Mouse (Mus musculus) liver, postnatal 0 days (tissue): Measurements from ENCODE around the gene Hoxc11. TPM values are rescaled to one million over a fixed set of nuclear protein-coding genes. Genes with fewer than 3 reads are reported as not detected.

ENCODE experiments used
- ATAC-seq: fragments of 200-750 bp; cut with Nextera tagmentation; 2 replicates; pipeline ENCODE4 v1.8.0; 2017; ENCODE audit warnings: mild to moderate bottlenecking, moderate library complexity
- DNase-seq: peaks from one replicate; pipeline ENCODE4 v3.0.0-alpha.2; 2016
- H3K27ac ChIP-seq: fragments of 300-500 bp; sonication (generic); 2 replicates; pipeline ENCODE4 v1.5.1; 2014; ENCODE audit warnings: antibody characterized with exemption, moderate library complexity, mild to moderate bottlenecking, low read depth
- H3K27me3 ChIP-seq: fragments of 300-500 bp; sonication (generic); 2 replicates; pipeline ENCODE4 v1.6.1; 2014; ENCODE audit warnings: low read length, control low read depth, mixed read lengths; ENCODE audit not compliant: insufficient read depth
- H3K36me3 ChIP-seq: fragments of 300-500 bp; sonication (generic); replicated peaks from 2 replicates; pipeline ENCODE4 v1.6.1; 2014; ENCODE audit warnings: mild to moderate bottlenecking, control low read depth, low read length, moderate library complexity, mixed read lengths; ENCODE audit not compliant: insufficient read depth
- H3K4me1 ChIP-seq: fragments of 300-500 bp; sonication (generic); 2 replicates; pipeline ENCODE4 v1.6.1; 2014; ENCODE audit warnings: antibody characterized with exemption, mild to moderate bottlenecking, control low read depth; ENCODE audit not compliant: insufficient read depth
- H3K4me2 ChIP-seq: fragments of 300-500 bp; sonication (generic); 2 replicates; pipeline ENCODE4 v1.6.1; 2014; ENCODE audit warnings: low read depth, mild to moderate bottlenecking, low read length, moderate library complexity, mixed read lengths
- H3K4me3 ChIP-seq: fragments of 300-500 bp; sonication (generic); 2 replicates; pipeline ENCODE4 v1.5.1; 2014; ENCODE audit warnings: low read depth, low read length
- H3K9ac ChIP-seq: fragments of 300-500 bp; sonication (generic); replicated peaks from 2 replicates; pipeline ENCODE4 v1.6.1; 2014; ENCODE audit warnings: mild to moderate bottlenecking, moderate library complexity
- H3K9me3 ChIP-seq: fragments of 300-500 bp; sonication (generic); 2 replicates; pipeline ENCODE4 v1.6.1; 2016; ENCODE audit warnings: mild to moderate bottlenecking, control low read depth, low read length, mixed read lengths
- CTCF ChIP-seq: sonication (generic); IDR thresholded peaks from 2 replicates; pipeline ENCODE4 v1.5.1; 2016; ENCODE audit warnings: antibody characterized with exemption, low read depth
- EP300 ChIP-seq: IDR thresholded peaks from 2 replicates; pipeline ENCODE4 v1.6.1; 2016; ENCODE audit warnings: antibody characterized with exemption, low read depth, mild to moderate bottlenecking
- WGBS: fragments of 180-500 bp; shearing (Covaris S2); extraction: QIAGEN DNeasy Blood & Tissue Kit; methylation state at CpG from one replicate; pipeline ENCODE4 v1.1.7; 2014; ENCODE audit not compliant: insufficient replicate concordance; 5-methylcytosine and 5-hydroxymethylcytosine counted together
- polyA plus RNA-seq: library from polyadenylated mRNA; unstranded; fragments of >200 nt; fragmentation: Nextera tagmentation; extraction: Ambion mirVana; gene quantifications from 2 replicates; pipeline ENCODE4 v1.2.1, GENCODE M21; 2015

Hoxc11 gene
- polyA plus RNA-seq, 1 experiment from 2014 or later, result not detected

DNA sequence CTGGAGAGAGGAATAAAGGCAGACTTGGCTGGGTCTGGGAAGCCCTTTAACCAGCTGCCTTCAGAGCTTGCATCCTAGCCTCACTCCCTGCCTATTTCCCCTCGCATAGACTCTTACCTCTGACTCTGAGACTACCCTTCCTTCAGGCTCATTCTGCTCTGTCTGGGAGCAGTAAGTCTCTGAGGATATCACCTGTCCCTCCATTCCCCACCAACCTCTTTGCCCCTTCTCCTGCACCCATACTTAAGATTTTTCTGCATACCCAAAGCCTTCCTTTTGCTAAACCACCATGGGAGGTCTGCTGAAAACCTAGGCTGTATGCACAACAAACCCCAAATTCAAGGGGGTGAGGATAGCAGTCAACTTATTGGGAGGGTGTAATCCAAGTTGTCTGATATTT, 25.7 kb downstream of the Hoxc11 start:
- DNase-seq (no peak), ATAC-seq (no peak)
- Histone ChIP-seq H3K36me3 (no peaks in the 10 kb centered on the region), H3K27ac (no peak overlapping the region), H3K4me1 (peaks cover 13% of the 10 kb centered on the region), H3K4me3 (no peak overlapping the region), H3K9ac (no peak overlapping the region), H3K27me3 (peaks cover 98% of the 10 kb centered on the region), H3K9me3 (no peaks in the 10 kb centered on the region), H3K4me2 (no peak overlapping the region)
- WGBS, result 22% methylated on average over 1 of the region's 1 CpGs
- TF ChIP-seq EP300 (no peak), CTCF (no peak)

- 11% methylated on average over 11 of the region's 11 CpGs for WGBS
- peaks cover 13% of the 10 kb centered on the region for H3K4me1 ChIP-seq
- no peaks in the 10 kb centered on the region for H3K36me3 ChIP-seq
- H3K27ac ChIP-seq, result no peak overlapping the region
- DNase-seq (no peak), ATAC-seq (no peak)
- TF ChIP-seq EP300 (no peak), CTCF (no peak)
- no peak overlapping the region for H3K9ac ChIP-seq
- H3K4me2 ChIP-seq, result no peak overlapping the region
- no peak overlapping the region for H3K4me3 ChIP-seq
- peaks cover 98% of the 10 kb centered on the region for H3K27me3 ChIP-seq
- H3K9me3 ChIP-seq, result no peaks in the 10 kb centered on the region
Measured at GRCm38 (mm10) chr15:102980352-102980751, 26.1 kb downstream of the Hoxc11 start.

GRCm38 (mm10) chr15:102980912-102981311, 26.7 kb downstream of the Hoxc11 start:
- no peak for ATAC-seq
- no peaks in the 10 kb centered on the region for H3K36me3 ChIP-seq
- peaks cover 13% of the 10 kb centered on the region for H3K4me1 ChIP-seq
- no peak overlapping the region for H3K4me2 ChIP-seq
- no peak for DNase-seq
- H3K9me3 ChIP-seq, result no peaks in the 10 kb centered on the region
- H3K4me3 ChIP-seq, result no peak overlapping the region
- peaks cover 98% of the 10 kb centered on the region for H3K27me3 ChIP-seq
- TF ChIP-seq CTCF, result no peak
- TF ChIP-seq EP300, result no peak
- H3K9ac ChIP-seq, result no peak overlapping the region
- no peak overlapping the region for H3K27ac ChIP-seq
- WGBS, result 0% methylated on average over 14 of the region's 14 CpGs

DNA sequence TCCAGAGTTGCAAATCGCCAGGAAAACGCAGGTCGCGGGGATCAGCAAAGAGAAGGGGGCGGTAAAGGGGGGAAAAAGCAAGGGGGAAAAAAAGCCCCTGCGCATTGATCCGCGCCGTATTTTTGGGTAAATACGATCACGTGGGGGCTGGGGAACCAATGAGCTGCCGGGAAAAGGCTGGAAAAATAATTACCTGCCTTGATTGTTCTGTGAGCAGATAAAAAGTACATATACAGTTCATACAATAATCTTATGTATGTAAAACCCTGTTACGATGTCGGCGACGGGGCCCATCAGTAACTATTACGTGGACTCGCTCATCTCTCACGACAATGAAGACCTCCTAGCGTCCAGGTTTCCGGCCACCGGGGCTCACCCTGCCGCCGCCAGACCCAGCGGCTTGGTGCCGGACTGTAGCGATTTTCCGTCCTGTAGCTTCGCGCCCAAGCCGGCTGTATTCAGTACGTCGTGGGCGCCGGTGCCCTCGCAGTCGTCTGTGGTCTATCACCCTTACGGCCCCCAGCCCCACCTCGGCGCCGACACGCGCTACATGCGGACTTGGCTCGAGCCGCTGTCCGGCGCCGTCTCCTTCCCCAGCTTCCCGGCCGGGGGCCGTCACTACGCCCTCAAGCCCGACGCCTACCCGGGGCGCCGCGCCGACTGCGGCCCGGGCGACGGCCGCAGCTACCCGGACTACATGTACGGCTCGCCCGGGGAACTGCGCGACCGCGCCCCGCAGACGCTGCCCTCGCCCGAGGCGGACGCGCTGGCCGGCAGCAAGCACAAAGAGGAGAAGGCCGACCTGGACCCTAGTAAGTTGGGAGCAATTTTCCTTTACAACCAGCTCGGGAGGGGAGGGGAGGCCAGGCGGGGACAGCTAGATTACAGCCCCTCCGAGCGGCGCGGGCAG, 27.4 kb downstream of the Hoxc11 start:
- H3K36me3 ChIP-seq, result no peaks in the 10 kb centered on the region
- no peaks in the 10 kb centered on the region for H3K9me3 ChIP-seq
- no peak overlapping the region for H3K9ac ChIP-seq
- H3K4me3 ChIP-seq, result peak overlapping the region; percentile 24
- H3K27ac ChIP-seq, result no peak overlapping the region
- WGBS, result 1% methylated on average over 88 of the region's 88 CpGs
- H3K4me2 ChIP-seq, result peak overlapping the region; percentile 35
- TF ChIP-seq CTCF (no peak), EP300 (no peak)
- ATAC-seq (no peak), DNase-seq (peak; percentile 23)
- peaks cover 13% of the 10 kb centered on the region for H3K4me1 ChIP-seq
- H3K27me3 ChIP-seq, result peaks cover 98% of the 10 kb centered on the region

DNA sequence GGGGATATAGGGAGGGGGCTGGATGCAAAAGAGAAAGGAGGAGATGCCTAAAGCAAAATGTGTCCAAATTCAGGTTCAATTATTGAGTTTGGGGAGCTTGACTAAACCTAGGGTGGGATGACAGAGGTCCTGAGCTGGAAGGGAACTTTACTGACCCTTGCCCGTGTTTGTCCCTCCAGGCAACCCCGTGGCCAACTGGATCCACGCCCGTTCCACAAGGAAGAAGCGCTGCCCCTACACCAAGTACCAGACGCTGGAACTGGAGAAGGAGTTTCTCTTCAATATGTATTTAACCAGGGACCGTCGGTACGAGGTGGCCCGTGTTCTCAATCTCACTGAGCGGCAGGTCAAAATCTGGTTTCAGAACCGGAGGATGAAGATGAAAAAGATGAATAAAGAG, 29.5 kb downstream of the Hoxc11 start:
- no peak overlapping the region for H3K4me3 ChIP-seq
- DNase-seq (no peak), ATAC-seq (no peak)
- no peak for TF ChIP-seq CTCF
- no peak for TF ChIP-seq EP300
- peaks cover 98% of the 10 kb centered on the region for H3K27me3 ChIP-seq
- H3K4me1 ChIP-seq, result peaks cover 5% of the 10 kb centered on the region
- no peak overlapping the region for H3K27ac ChIP-seq
- no peaks in the 10 kb centered on the region for H3K36me3 ChIP-seq
- no peaks in the 10 kb centered on the region for H3K9me3 ChIP-seq
- WGBS, result 2% methylated on average over 12 of the region's 12 CpGs
- no peak overlapping the region for H3K9ac ChIP-seq
- H3K4me2 ChIP-seq, result no peak overlapping the region

DNA sequence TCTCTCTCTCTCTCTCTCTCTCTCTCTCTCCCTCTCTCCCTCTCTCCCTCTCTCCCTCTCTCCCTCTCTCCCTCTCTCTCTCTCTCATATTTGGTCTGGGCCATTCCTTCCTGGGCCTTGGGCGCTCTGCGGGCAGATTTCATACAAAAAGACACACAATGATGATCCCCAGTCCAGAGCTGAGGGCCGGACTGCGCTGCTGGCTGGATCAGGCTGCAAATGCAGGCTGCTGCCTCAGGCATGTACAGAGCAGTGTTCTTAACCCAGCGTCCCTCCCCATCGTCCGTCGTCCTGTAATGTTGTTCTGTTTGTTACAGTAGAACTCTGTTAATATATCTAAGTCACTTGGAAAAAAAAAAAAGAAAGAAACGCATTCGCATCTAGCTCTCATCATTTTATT, 30.3 kb downstream of the Hoxc11 start:
- ATAC-seq, result no peak
- Histone ChIP-seq H3K4me1 (peaks cover 5% of the 10 kb centered on the region), H3K9ac (no peak overlapping the region), H3K4me2 (no peak overlapping the region), H3K27ac (no peak overlapping the region), H3K9me3 (no peaks in the 10 kb centered on the region), H3K27me3 (peaks cover 98% of the 10 kb centered on the region), H3K4me3 (no peak overlapping the region), H3K36me3 (no peaks in the 10 kb centered on the region)
- TF ChIP-seq CTCF, result no peak
- no peak for TF ChIP-seq EP300
- no peak for DNase-seq
- 14% methylated on average over 10 of the region's 10 CpGs for WGBS
